Mouse (Mus musculus): Measurements from ENCODE around the gene Rps19. TPM values are rescaled to one million over a fixed set of nuclear protein-coding genes. Genes with fewer than 3 reads are reported as not detected.

Rps19 gene
- 1,000 to 10,000 TPM; 2,670 to 2,732 TPM for total RNA-seq (2023)

GRCm38 (mm10) chr7:24883896-24884692, at the start of gene Rps19:
TSS of gene Rps19 (plus strand) at chr7:24884371.

GRCm38 (mm10) chr7:24861913-24862312, 22.3 kb upstream of the Rps19 start, which contains the start of gene Gm9844:
TSS of gene Gm9844 (plus strand) at chr7:24862213.

GRCm38 (mm10) chr7:24869532-24870165, 14.5 kb upstream of the Rps19 start, which contains the start of the genes Lypd4 and Dmrtc2:
TSS of gene Lypd4 (minus strand) at chr7:24869941.
TSS of gene Dmrtc2 (plus strand) at chr7:24870057.

GRCm38 (mm10) chr7:24897224-24897623, 13.1 kb downstream of the Rps19 start, which contains the start of gene Cd79a:
TSS of gene Cd79a (plus strand) at chr7:24897381.

GRCm38 (mm10) chr7:24902630-24903443, 18.7 kb downstream of the Rps19 start, which contains the start of gene Arhgef1:
TSS of gene Arhgef1 (plus strand) at chr7:24902912.

Other genes with a start within 250 kb of the Rps19 start
- gene Lypd3, start 247.8 kb upstream of the Rps19 start, total RNA-seq (2023): under 1 TPM; 0.33 to 0.64 TPM
- gene Tex101, start 207.7 kb upstream of the Rps19 start, total RNA-seq (2023): not detected
- not detected for gene BC049730, start 175.1 kb upstream of the Rps19 start, total RNA-seq (2023)
- gene Gm4763, start 157.5 kb upstream of the Rps19 start, total RNA-seq (2023): not detected
- under 1 TPM in 1 of 2 experiments, not detected in 1; 0.38 TPM for gene Cd177, start 124.1 kb upstream of the Rps19 start, total RNA-seq (2023)
- not detected for gene Ceacam10, start 107.2 kb upstream of the Rps19 start, total RNA-seq (2023)
- not detected for gene Gm9844, start 22.2 kb upstream of the Rps19 start, total RNA-seq (2023)
- gene Lypd4, start 14.4 kb upstream of the Rps19 start, total RNA-seq (2023): not detected
- gene Dmrtc2, start 14.3 kb upstream of the Rps19 start, total RNA-seq (2023): not detected
- 1,000 to 10,000 TPM; 1,811 to 1,852 TPM for gene Cd79a, start 13.0 kb downstream of the Rps19 start, total RNA-seq (2023)
- 1,000 to 10,000 TPM; 1,277 to 1,485 TPM for gene Arhgef1, start 18.5 kb downstream of the Rps19 start, total RNA-seq (2023)
- not detected for gene Gm4881, start 60.1 kb downstream of the Rps19 start, total RNA-seq (2023)
- gene Rabac1, start 88.4 kb downstream of the Rps19 start, total RNA-seq (2023): 100 to 1,000 TPM; 193 to 204 TPM
- under 1 TPM; 0.42 to 0.87 TPM for gene Atp1a3, start 121.6 kb downstream of the Rps19 start, total RNA-seq (2023)
- 1 to 10 TPM; 2.7 to 3.4 TPM for gene Grik5, start 188.0 kb downstream of the Rps19 start, total RNA-seq (2023)
- gene Zfp574, start 188.2 kb downstream of the Rps19 start, total RNA-seq (2023): 10 to 100 TPM; 18.7 to 20.9 TPM